Mouse (Mus musculus): ENCODE data around the gene Pitpna.

GRCm38 (mm10) chr11:75674875-75675274 lies 87.0 kb downstream of the Pitpna start:
- no peak for TF ChIP-seq POLR2A (IDR thresholded peaks at IDR 0.05; ENCODE audit: extremely low read depth, insufficient read depth, low read length)
- TF ChIP-seq CTCF (IDR thresholded peaks at IDR 0.05; ENCODE audit: extremely low read depth, insufficient read depth, low read length) = no peak

Measured in cortical plate, adult 2 months (tissue).